Mouse (Mus musculus) gastrocnemius, postnatal 36 days (tissue): ENCODE measurements at regions not wholly inside any gene's neighbourhood (a gene's known extent, or its start where the extent isn't known, plus 50 kb on each side); places are given as distances from the start of the nearest gene placed in this dataset.

Source experiments
- DNase-seq, 2 experiments: peaks; one replicate each; pipeline ENCODE4 v3.0.0; 2022
- intact Hi-C: fragments of 180-260 bp; cut with DNase I; formaldehyde crosslinking; loops from one replicate; pipeline ENCODE4 v1.15.1; 2025

DNA sequence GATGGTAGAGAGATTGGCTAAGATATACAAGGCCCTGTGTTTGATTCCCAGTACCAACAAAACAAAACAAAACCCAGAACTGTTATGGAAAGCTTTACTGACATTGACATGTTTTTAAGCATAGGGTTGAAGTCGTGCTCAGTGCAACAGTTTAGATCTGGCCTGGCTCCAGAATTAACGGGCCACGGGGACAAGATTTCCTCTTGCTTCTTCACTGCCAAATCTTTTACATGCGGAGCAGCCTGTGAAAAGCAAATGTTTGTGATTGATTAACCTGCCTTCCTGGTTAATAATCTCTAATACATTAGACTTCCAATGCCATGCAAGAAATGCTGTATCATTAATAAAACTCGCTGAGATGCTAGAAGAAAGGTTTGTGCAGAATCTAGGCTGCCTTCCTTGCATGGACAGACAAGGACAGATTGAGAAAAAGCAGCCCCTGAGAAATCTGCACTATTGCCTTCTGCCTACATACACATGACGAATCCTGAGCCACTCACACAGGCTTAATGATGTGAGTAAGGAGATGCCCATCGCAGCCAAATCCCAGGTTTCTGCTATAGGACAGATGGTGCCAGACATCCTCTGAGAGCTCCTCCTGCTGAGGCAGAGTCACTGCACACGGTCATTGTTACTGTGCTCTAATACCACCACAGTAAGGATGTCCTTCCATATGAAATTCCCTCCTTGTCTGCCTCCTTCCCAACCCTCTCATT is 697.2 kb upstream of the Tmem132c start:
- no peak for DNase-seq
- intact Hi-C loops = no loop called here

GRCm38 (mm10) chr5:126547841-126548240 is 693.8 kb upstream of the Tmem132c start:
- DNase-seq = no peak
- intact Hi-C loops = no loop called here

- intact Hi-C loops = no loop called here
Observed at GRCm38 (mm10) chr5:126551676-126552075, 689.9 kb upstream of the Tmem132c start.

DNA sequence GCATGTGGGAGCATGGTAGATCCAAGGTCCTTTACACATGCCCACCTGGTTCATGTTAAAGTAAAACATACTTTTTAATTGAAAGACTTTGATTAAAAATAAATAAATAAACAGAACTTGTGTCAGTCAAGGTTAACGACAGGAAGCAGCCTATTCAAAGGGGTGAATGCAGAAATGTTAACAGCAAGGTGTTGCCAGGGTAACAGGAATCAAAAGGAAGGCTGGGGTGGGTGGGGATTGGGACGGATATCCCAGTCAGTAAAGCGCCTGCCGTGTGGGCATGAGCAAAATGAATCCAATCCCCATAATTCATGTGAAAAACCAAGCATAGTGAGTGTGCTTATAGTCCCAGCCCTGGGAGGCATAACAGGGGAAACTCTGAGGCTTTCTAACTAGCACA is 682.6 kb upstream of the Tmem132c start:
- intact Hi-C loops = no loop called here

More at GRCm38 (mm10) chr5:126551676-126552075, 689.9 kb upstream of the Tmem132c start:
- DNase-seq = no peak

GRCm38 (mm10) chr5:126565817-126566216 is 675.8 kb upstream of the Tmem132c start:
- DNase-seq = no peak
- intact Hi-C loops = no loop called here

More for the DNA sequence above, 682.6 kb upstream of the Tmem132c start:
- DNase-seq = no peak

DNA sequence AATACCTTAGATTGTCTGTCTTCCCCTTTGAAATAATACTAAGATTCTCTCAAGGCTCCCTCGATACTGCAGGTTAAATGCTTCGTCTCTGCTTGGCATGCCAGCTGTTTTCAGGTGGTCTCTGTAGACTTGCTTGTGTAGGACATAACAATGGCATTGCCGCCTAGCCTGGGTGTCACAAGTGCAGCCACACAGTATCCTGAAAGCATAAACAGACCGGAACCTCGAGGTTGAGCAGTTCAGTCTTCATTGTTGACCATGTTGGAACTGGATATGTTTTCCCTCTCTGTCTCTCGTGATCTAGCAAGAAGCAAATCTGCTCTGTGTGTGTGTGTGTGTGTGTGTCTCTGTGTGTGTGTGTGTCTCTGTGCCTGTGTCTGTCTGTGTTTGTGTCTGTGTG is 675.4 kb upstream of the Tmem132c start:
- DNase-seq = no peak
- intact Hi-C loops = no loop called here

GRCm38 (mm10) chr5:126573766-126574165 is 667.8 kb upstream of the Tmem132c start:
- no peak for DNase-seq
- intact Hi-C loops = no loop called here

GRCm38 (mm10) chr5:126597786-126598330 is 643.8 kb upstream of the Tmem132c start:
- intact Hi-C loops = no loop called here
- no peak for DNase-seq

DNA sequence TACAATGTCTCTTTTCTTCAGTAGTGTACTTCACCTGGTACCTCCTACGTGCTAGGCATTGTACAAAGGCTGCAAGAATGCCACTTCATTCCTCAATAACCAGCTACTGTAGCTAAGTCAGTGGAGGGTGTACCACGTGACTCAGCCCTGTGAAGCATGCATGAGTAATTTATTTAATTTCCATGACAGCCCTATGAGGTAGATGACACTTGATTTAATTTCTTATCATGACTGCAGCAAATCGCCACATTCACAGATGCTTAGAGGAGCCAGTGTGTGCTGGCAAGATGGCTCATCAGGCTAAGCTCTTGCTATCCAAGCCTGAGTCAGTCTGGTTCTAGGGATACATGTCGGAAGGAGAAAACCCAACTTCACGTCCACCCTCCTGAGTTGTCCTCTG is 642.0 kb upstream of the Tmem132c start:
- DNase-seq = no peak
- intact Hi-C loops = no loop called here

- DNase-seq = no peak
- intact Hi-C loops = no loop called here
Observed at GRCm38 (mm10) chr5:126606756-126607155, 634.9 kb upstream of the Tmem132c start.

- intact Hi-C loops = no loop called here
- no peak for DNase-seq
Observed at GRCm38 (mm10) chr5:126612571-126612970, 629.0 kb upstream of the Tmem132c start.

DNA sequence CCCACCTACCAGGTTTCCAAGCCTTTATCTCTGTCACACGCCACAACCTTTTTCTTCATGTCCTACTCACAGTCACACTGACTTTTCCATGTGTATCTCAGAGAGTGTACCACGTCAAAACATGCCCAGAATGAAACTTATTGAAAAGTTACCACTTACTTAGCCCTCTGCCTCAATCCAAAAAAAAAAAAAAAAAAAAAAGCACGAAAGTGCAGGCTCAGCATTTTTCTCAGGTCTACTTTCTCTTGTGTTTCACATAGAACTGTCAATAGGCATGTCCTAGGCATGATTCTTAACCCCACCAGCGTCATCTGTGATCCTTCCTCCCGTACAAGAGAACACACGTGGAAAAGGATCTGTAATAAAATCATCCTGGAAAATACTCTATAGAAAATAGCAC is 619.1 kb upstream of the Tmem132c start:
- no peak for DNase-seq
- intact Hi-C loops = no loop called here

DNA sequence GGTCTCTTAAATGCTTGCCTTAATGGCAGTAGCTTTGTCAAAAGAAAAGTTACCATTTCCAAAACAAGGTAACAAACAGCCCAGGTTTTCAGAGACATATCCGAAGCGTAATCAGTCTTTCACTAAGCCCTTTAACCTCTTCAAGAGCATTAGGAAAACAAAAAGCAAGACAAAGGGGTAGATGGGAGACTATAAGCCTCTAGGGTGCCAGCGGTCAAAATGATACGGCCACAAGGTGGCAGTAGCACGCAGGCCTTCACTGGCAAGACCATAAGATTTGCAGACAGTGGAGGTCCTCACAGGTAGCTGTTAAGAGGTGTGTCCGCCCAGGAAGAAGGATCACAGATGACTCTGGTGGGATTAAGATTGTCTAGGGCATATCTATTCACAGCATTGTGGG is 618.4 kb upstream of the Tmem132c start:
- no peak for DNase-seq
- intact Hi-C loops = no loop called here

DNA sequence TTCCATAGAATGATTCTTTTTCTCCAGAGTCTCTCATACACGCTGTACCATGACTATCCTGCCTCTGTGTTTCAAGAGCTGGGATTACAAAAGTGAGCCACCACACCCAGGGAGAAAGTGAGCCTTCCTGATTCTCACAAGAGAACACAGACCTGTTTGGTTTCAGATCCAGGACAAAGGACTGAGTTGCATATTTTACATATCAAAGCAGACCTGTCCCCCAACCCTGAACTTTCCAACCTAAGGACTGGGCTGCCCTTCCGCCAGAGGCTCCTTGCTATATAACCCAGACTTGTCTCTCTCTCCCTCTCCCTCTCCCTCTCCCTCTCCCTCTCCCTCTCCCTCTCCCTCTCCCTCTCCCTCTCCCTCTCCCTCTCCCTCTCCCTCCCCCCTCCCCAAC is 611.8 kb upstream of the Tmem132c start:
- intact Hi-C loops = no loop called here

GRCm38 (mm10) chr5:126650415-126650814 is 591.2 kb upstream of the Tmem132c start:
- intact Hi-C loops = no loop called here
- DNase-seq = no peak

More for the DNA sequence above, 611.8 kb upstream of the Tmem132c start:
- DNase-seq = no peak

- no peak for DNase-seq
- intact Hi-C loops = no loop called here
Observed at GRCm38 (mm10) chr5:126651367-126651766, 590.2 kb upstream of the Tmem132c start.

- no peak for DNase-seq
- intact Hi-C loops = no loop called here
Observed at GRCm38 (mm10) chr5:126662648-126663047, 579.0 kb upstream of the Tmem132c start.

- intact Hi-C loops = no loop called here
- DNase-seq = no peak
Observed at GRCm38 (mm10) chr5:126671156-126671555, 570.5 kb upstream of the Tmem132c start.

DNA sequence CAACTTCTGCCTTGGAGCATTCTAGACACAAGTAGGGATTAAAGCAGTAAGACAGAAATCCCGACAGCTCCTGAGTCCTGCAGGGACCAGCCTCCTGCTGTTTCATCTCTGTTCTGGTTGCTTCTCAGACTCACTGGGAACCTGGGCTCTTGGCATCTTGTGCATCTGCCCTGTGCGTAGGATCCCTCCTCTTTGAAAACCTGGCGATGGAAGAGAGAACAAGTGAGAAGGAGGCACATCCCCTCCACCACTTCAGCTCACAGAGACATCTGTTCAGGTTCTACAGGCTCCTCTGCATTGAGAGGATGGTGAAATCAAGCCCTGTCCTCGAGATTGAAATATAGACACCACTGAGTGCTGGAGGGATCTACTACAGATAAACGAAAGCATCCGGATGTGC is 561.3 kb upstream of the Tmem132c start:
- intact Hi-C loops = no loop called here
- DNase-seq = no peak

DNA sequence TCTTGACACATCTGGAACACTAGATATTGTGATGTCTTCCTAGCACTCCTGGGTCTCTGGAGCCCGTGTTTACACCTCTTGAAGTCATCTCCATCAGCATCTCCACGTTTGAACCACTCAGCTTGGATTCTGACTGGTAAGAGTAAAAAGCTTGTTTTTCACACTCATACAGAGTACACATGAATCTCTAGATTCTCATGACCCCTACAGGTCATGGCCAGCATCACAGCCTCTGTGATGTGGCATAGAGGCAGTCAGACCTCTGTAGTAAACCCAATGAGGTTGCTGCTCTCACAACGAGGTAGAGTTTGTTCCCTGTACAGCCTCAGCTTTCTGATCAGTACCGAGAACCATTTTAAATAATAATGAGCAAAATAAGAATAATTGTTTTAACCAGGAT is 542.3 kb upstream of the Tmem132c start:
- intact Hi-C loops = no loop called here
- no peak for DNase-seq

DNA sequence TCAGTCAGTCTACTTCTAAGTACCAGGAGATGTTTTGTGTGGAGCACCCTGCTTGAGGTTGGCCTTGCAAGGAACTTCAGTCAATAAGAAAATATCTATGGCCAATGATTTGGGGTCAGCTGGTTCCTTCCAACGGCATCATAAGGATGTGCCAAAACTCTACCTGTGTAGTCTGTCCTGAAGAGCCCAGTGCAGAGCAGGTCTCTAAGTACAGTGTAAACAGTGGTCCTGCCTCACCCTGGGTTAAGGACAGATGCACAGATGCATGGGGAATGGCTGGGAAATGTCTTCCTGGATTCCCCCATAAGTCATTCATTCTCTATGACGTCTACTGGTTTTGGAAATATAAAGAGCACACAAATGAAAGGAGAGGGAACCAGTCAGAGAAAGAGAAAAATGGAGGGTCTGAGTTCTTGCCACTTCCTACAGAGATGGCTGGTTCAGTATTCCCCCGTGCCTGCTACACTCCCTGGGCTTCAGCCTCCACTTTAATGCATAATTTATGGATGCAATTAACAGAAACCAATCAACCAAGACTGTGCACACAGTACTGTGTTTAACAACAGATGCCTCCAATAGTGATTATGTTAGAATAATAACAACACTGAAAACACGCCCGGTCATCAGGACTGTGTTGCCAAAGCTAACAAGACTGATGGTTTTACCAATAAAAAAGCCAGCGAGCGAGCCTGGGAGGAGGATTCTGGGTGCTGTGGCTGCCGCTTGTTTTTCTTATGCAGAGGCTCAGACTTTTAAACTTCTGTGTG is 537.9 kb upstream of the Tmem132c start:
- no peak for DNase-seq
- intact Hi-C loops = no loop called here

DNA sequence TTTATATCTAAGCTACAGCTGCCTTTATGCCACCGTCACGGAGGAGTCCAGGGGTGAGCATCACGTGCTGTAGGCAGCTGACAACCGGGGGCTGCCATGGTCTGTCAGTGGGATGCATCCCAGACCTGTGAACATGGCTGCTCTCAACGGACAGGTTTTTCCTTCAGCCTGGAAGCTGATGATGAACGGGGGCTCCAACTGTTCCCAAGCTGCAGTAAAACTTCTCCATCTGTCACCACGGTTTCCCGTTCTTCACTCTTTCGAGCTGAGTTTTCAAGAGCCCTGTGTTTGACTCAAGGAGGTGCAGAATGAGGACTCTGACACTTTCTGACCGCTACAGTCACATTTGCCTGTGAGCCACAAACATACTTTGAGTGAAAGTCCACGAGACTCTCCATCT is 535.7 kb upstream of the Tmem132c start:
- DNase-seq = no peak
- intact Hi-C loops = no loop called here
